In the genomic region with DNA sequence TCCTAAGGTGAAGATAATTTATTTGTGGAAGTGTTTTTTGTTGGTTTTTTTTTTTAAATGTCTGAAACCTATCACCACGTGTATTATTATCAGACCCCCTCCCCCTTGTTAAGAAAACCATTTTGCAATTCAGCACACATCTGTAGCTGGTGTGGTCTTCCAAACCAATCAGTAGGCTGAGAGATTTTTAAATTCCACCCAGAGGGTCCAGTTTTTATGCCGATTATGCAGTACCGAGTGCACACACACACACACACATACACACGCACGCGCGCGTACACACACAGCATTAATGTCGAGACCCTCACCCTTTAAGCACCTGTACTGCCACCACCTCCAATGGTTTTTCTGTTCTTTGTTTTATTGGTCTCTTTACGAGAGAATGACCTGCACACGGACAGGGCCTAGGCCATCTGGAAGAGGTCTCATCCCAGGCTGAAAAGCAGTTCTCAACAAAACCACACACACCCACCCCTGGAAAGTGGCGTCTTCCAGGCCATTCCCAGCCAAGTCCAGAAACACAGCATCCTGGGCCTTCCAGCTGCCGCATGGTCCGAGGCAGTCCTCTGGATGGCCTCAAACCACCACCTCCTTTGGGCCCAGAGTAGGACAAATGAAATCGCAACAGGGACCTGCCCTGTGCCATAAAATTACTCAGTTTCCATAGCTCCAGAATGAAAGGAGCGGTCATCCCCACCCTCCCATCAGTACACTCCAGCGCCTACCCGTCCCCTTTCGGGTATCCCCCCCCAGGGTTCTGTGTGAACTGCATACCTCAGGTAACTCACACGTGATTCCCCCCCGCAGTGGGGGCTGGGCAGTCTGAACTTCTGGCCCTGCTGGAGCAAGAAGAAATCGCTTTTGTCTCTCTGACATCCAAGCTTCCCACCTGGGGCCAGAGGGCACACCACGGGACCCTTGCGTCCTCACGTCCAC, we compare ENCODE assay signal across 8 mouse cellular contexts. TPM values are rescaled to one million over a fixed set of nuclear protein-coding genes. Genes with fewer than 3 reads are reported as not detected.
DNase-seq lines count a peak whose midpoint lies in the region; ATAC-seq and TF ChIP-seq lines count a peak whose summit lies in the region.

No protein-coding gene starts in this region.

- no peaks in the 10 kb centered on the region for H3K79me2 ChIP-seq in liver, adult 2 months (ENCODE audit: control insufficient read depth, insufficient read depth, low read length)

- H3K4me3 ChIP-seq in embryonic facial prominence, embryonic 15.5 days (replicated peaks): peak overlapping the region; percentile 83
- peak overlapping the region; percentile 96 for H3K4me3 ChIP-seq in hindbrain, embryonic 13.5 days
- H3K4me3 ChIP-seq in liver, adult 2 months (ENCODE audit: insufficient read depth, low read depth, low read length): peak overlapping the region; percentile 34

- H3K27ac ChIP-seq in embryonic facial prominence, embryonic 15.5 days (replicated peaks): peak overlapping the region; percentile 85; the same call in 1 of the 2 replicates
- peak overlapping the region; percentile 98 for H3K27ac ChIP-seq in hindbrain, embryonic 13.5 days
- H3K27ac ChIP-seq in liver, adult 2 months (replicated peaks; ENCODE audit: insufficient read depth, low read depth, low read length): no peak overlapping the region

- peak; percentile 43 for DNase-seq in adrenal gland, adult 2 months
- no peak for DNase-seq in adrenal gland, adult 8-10 months
- no peak for DNase-seq in liver, adult 2 months (ENCODE audit: extremely low read depth, low read depth, low spot score)
- DNase-seq in naive thymus-derived CD4-positive, alpha-beta T cell, adult 2 months (ENCODE audit: low read depth): peak; percentile 82
- DNase-seq in layer of hippocampus, adult 11-12 months (ENCODE audit: low spot score): no peak

- WGBS in embryonic facial prominence, embryonic 15.5 days: 13% methylated on average over 25 of the region's 25 CpGs
- WGBS in hindbrain, embryonic 13.5 days: 2% methylated on average over 25 of the region's 25 CpGs
- 25% methylated on average over 25 of the region's 25 CpGs for WGBS in liver, adult 2 months

- H3K4me2 ChIP-seq in embryonic facial prominence, embryonic 15.5 days (replicated peaks): peak overlapping the region; percentile 95
- peak overlapping the region; percentile 72 for H3K4me2 ChIP-seq in hindbrain, embryonic 13.5 days

- TF ChIP-seq POLR2A in liver, adult 2 months (IDR thresholded peaks at IDR 0.05; ENCODE audit: extremely low read depth, insufficient read depth, low read length): no peak

- H3K9me3 ChIP-seq in embryonic facial prominence, embryonic 15.5 days (replicated peaks): no peaks in the 10 kb centered on the region
- H3K9me3 ChIP-seq in hindbrain, embryonic 13.5 days: no peaks in the 10 kb centered on the region

- H3K36me3 ChIP-seq in embryonic facial prominence, embryonic 15.5 days: no peaks in the 10 kb centered on the region
- peaks cover 16% of the 10 kb centered on the region for H3K36me3 ChIP-seq in hindbrain, embryonic 13.5 days
- H3K36me3 ChIP-seq in liver, adult 2 months (ENCODE audit: control insufficient read depth, insufficient read depth, low read length): no peaks in the 10 kb centered on the region

- H3K27me3 ChIP-seq in embryonic facial prominence, embryonic 15.5 days: no peaks in the 10 kb centered on the region; the same call in 1 of the 2 replicates
- 0 out of 2 replicates have a peak, but pooled peaks cover 5% of the 10 kb centered on the region for H3K27me3 ChIP-seq in hindbrain, embryonic 13.5 days
- peaks cover 3% of the 10 kb centered on the region; the same call in 1 of the 2 replicates for H3K27me3 ChIP-seq in liver, adult 2 months (ENCODE audit: control insufficient read depth, insufficient read depth, low read length)

- peak overlapping the region; percentile 81; the same call in 1 of the 2 replicates for H3K9ac ChIP-seq in embryonic facial prominence, embryonic 15.5 days
- H3K9ac ChIP-seq in hindbrain, embryonic 13.5 days: peak overlapping the region; percentile 99
- peak overlapping the region; percentile 20 for H3K9ac ChIP-seq in liver, adult 2 months (ENCODE audit: low read depth, low read length)

- ATAC-seq in activated CD4-positive, CD25-positive, alpha-beta regulatory T cell, adult 4 months: peak; percentile 15
- no peak for ATAC-seq in embryonic facial prominence, embryonic 15.5 days (ENCODE audit: insufficient number of reproducible peaks, low FRiP score, low TSS enrichment, low read depth)
- peak; percentile 30; the same call in 1 of the 2 replicates for ATAC-seq in hindbrain, embryonic 13.5 days (ENCODE audit: low FRiP score)

- no peak for TF ChIP-seq CTCF in liver, adult 2 months (IDR thresholded peaks at IDR 0.05; ENCODE audit: low read depth, low read length)

- peaks cover 28% of the 10 kb centered on the region for H3K4me1 ChIP-seq in embryonic facial prominence, embryonic 15.5 days
- peaks cover 27% of the 10 kb centered on the region for H3K4me1 ChIP-seq in hindbrain, embryonic 13.5 days (replicated peaks)
- peaks cover 2% of the 10 kb centered on the region; the same call in 1 of the 2 replicates for H3K4me1 ChIP-seq in liver, adult 2 months (ENCODE audit: control insufficient read depth, insufficient read depth, low read length)

RNA-seq across cellular contexts. Expression of gene Arl4c, which starts 1.9 kb away (rescaled TPM):
- total RNA-seq in adrenal gland, adult 2 months (2021): 10 to 100 TPM in 1 of 2 experiments, 1 to 10 TPM in 1; 7.3 to 14.8 TPM
- polyA plus RNA-seq in adrenal gland, adult 2 months (2012; rRNA removed): 12.3 and 14.3 TPM in 2 replicates
- total RNA-seq in adrenal gland, adult 8-10 months (2022): 10 to 100 TPM; 17.6 to 19.9 (median 18.2) TPM
- polyA plus RNA-seq in activated CD4-positive, CD25-positive, alpha-beta regulatory T cell, adult 4 months (2017; shearing (Covaris generic)): 10 to 100 TPM; 17.3 to 19.6 TPM
- 11.2 and 12.4 TPM in 2 replicates for polyA plus RNA-seq in embryonic facial prominence, embryonic 15.5 days (2015; fragmentation: Nextera tagmentation; extraction: Ambion mirVana)
- 41.3 and 42.8 TPM in 2 replicates for polyA plus RNA-seq in hindbrain, embryonic 13.5 days (2015; fragmentation: Nextera tagmentation; extraction: Ambion mirVana)
- 1.4 TPM in 2 replicates for total RNA-seq in liver, adult 2 months (2014; rRNA removed)
- polyA plus RNA-seq in liver, adult 2 months (2012; rRNA removed): 0.71 and 0.86 TPM in 2 replicates

Comparison
In these comparisons a context has a peak if more than half of its experiments do, and no peak if none do; other contexts are left out.
1. DNase-seq: peak in adrenal gland, adult 2 months (single experiment) and naive thymus-derived CD4-positive, alpha-beta T cell, adult 2 months (single experiment); none in adrenal gland, adult 8-10 months (single experiment), liver, adult 2 months (single experiment) and layer of hippocampus, adult 11-12 months (single experiment).
2. H3K4me3 ChIP-seq: peak in every context shown above with its lines; median percentile 96 in hindbrain, embryonic 13.5 days; 83 in embryonic facial prominence, embryonic 15.5 days; 34 in liver, adult 2 months.
3. H3K9ac ChIP-seq: peak in every context shown above with its lines; median percentile 99 in hindbrain, embryonic 13.5 days; 81 in embryonic facial prominence, embryonic 15.5 days; 20 in liver, adult 2 months.